Mouse (Mus musculus): ENCODE data around the gene Rom1. TPM values are rescaled to one million over a fixed set of nuclear protein-coding genes. Genes with fewer than 3 reads are reported as not detected.

The Rom1 gene
- polyA plus RNA-seq, 1 experiment from 2014 or later = 2.5 TPM

GRCm38 (mm10) chr19:8940526-8941133 is 11.5 kb upstream of the Rom1 start:
- Histone ChIP-seq H3K9me3 (ENCODE audit: low read length) (no peaks in the 10 kb centered on the region), H3K4me2 (ENCODE audit: low read depth, low read length) (no peak overlapping the region), H3K4me3 (ENCODE audit: low read depth, low read length) (0 out of 2 replicates have a peak overlapping the region, but pooled peaks have one; percentile 90), H3K36me3 (replicated peaks; ENCODE audit: insufficient read depth, low read length) (peaks cover 39% of the 10 kb centered on the region), H3K9ac (replicated peaks) (peak overlapping the region; percentile 98), H3K4me1 (ENCODE audit: insufficient read depth) (peaks cover 36% of the 10 kb centered on the region), H3K27ac (ENCODE audit: low read depth) (no peak overlapping the region), H3K27me3 (ENCODE audit: insufficient read depth, low read length) (no peaks in the 10 kb centered on the region)
- whole genome bisulfite sequencing (ENCODE audit: insufficient replicate concordance) = 83% methylated on average over 15 of the region's 15 CpGs
- no peak for DNase-seq
- no peak for TF ChIP-seq EP300 (IDR thresholded peaks at IDR 0.05; ENCODE audit: low read depth)
- no peak for TF ChIP-seq CTCF (IDR thresholded peaks at IDR 0.05; ENCODE audit: low read depth)
- ATAC-seq = no peak

- no peak overlapping the region for H3K4me3 ChIP-seq (ENCODE audit: low read depth, low read length)
- H3K9me3 ChIP-seq (ENCODE audit: low read length) = no peaks in the 10 kb centered on the region
- no peak overlapping the region for H3K4me2 ChIP-seq (ENCODE audit: low read depth, low read length)
- TF ChIP-seq EP300 (IDR thresholded peaks at IDR 0.05; ENCODE audit: low read depth) = no peak
- TF ChIP-seq CTCF (IDR thresholded peaks at IDR 0.05; ENCODE audit: low read depth) = no peak
- no peak overlapping the region for H3K9ac ChIP-seq (replicated peaks)
- no peak overlapping the region for H3K27ac ChIP-seq (ENCODE audit: low read depth)
- no peak for ATAC-seq
- DNase-seq = no peak
- peaks cover 10% of the 10 kb centered on the region for H3K4me1 ChIP-seq (ENCODE audit: insufficient read depth)
- peaks cover 50% of the 10 kb centered on the region for H3K36me3 ChIP-seq (replicated peaks; ENCODE audit: insufficient read depth, low read length)
- WGBS (ENCODE audit: insufficient replicate concordance) = 65% methylated on average over 2 of the region's 2 CpGs
- no peaks in the 10 kb centered on the region for H3K27me3 ChIP-seq (ENCODE audit: insufficient read depth, low read length)
Observed at GRCm38 (mm10) chr19:8936736-8937135, 7.6 kb upstream of the Rom1 start.

GRCm38 (mm10) chr19:8930771-8931170 is 1.6 kb upstream of the Rom1 start:
- WGBS (ENCODE audit: insufficient replicate concordance) = 74% methylated on average over 7 of the region's 7 CpGs
- Histone ChIP-seq H3K4me1 (ENCODE audit: insufficient read depth) (peaks cover 28% of the 10 kb centered on the region), H3K4me3 (ENCODE audit: low read depth, low read length) (peak overlapping the region; percentile 72), H3K36me3 (replicated peaks; ENCODE audit: insufficient read depth, low read length) (peaks cover 43% of the 10 kb centered on the region), H3K9me3 (ENCODE audit: low read length) (no peaks in the 10 kb centered on the region), H3K27ac (ENCODE audit: low read depth) (no peak overlapping the region), H3K27me3 (ENCODE audit: insufficient read depth, low read length) (no peaks in the 10 kb centered on the region), H3K9ac (replicated peaks) (peak overlapping the region; percentile 84; the same call in 1 of the 2 replicates), H3K4me2 (ENCODE audit: low read depth, low read length) (peak overlapping the region; percentile 93)
- no peak for ATAC-seq
- TF ChIP-seq EP300 (IDR thresholded peaks at IDR 0.05; ENCODE audit: low read depth) (no peak), CTCF (IDR thresholded peaks at IDR 0.05; ENCODE audit: low read depth) (no peak)
- no peak for DNase-seq

- WGBS (ENCODE audit: insufficient replicate concordance) = 2% methylated on average over 11 of the region's 11 CpGs
- H3K4me1 ChIP-seq (ENCODE audit: insufficient read depth) = peaks cover 28% of the 10 kb centered on the region
- H3K4me2 ChIP-seq (ENCODE audit: low read depth, low read length) = peak overlapping the region; percentile 93
- no peaks in the 10 kb centered on the region for H3K9me3 ChIP-seq (ENCODE audit: low read length)
- ATAC-seq (peak; percentile 1; the same call in 1 of the 2 replicates), DNase-seq (no peak)
- peak overlapping the region; percentile 72 for H3K4me3 ChIP-seq (ENCODE audit: low read depth, low read length)
- H3K27me3 ChIP-seq (ENCODE audit: insufficient read depth, low read length) = no peaks in the 10 kb centered on the region
- peak overlapping the region; percentile 91 for H3K27ac ChIP-seq (ENCODE audit: low read depth)
- H3K36me3 ChIP-seq (replicated peaks; ENCODE audit: insufficient read depth, low read length) = peaks cover 44% of the 10 kb centered on the region
- TF ChIP-seq CTCF (IDR thresholded peaks at IDR 0.05; ENCODE audit: low read depth) (no peak), EP300 (IDR thresholded peaks at IDR 0.05; ENCODE audit: low read depth) (no peak)
- peak overlapping the region; percentile 84 for H3K9ac ChIP-seq (replicated peaks)
Observed at GRCm38 (mm10) chr19:8930117-8930516, 961 bp upstream of the Rom1 start.

- Histone ChIP-seq H3K4me2 (ENCODE audit: low read depth, low read length) (peak overlapping the region; percentile 93), H3K9ac (replicated peaks) (peak overlapping the region; percentile 84), H3K36me3 (replicated peaks; ENCODE audit: insufficient read depth, low read length) (peaks cover 39% of the 10 kb centered on the region), H3K9me3 (ENCODE audit: low read length) (no peaks in the 10 kb centered on the region), H3K4me3 (ENCODE audit: low read depth, low read length) (peak overlapping the region; percentile 72), H3K27ac (ENCODE audit: low read depth) (peak overlapping the region; percentile 91), H3K27me3 (ENCODE audit: insufficient read depth, low read length) (no peaks in the 10 kb centered on the region), H3K4me1 (ENCODE audit: insufficient read depth) (peaks cover 28% of the 10 kb centered on the region)
- TF ChIP-seq CTCF (IDR thresholded peaks at IDR 0.05; ENCODE audit: low read depth) (no peak), EP300 (IDR thresholded peaks at IDR 0.05; ENCODE audit: low read depth) (no peak)
- no peak for DNase-seq
- peak; percentile 4; the same call in 1 of the 2 replicates for ATAC-seq
- 27% methylated on average over 16 of the region's 16 CpGs for WGBS (ENCODE audit: insufficient replicate concordance)
Observed at GRCm38 (mm10) chr19:8928689-8929223, 400 bp downstream of the Rom1 start.

- Histone ChIP-seq H3K4me1 (ENCODE audit: insufficient read depth) (peaks cover 28% of the 10 kb centered on the region), H3K4me2 (ENCODE audit: low read depth, low read length) (peak overlapping the region; percentile 93), H3K4me3 (ENCODE audit: low read depth, low read length) (no peak overlapping the region), H3K9ac (replicated peaks) (no peak overlapping the region), H3K27ac (ENCODE audit: low read depth) (peak overlapping the region; percentile 91), H3K36me3 (replicated peaks; ENCODE audit: insufficient read depth, low read length) (peaks cover 37% of the 10 kb centered on the region), H3K9me3 (ENCODE audit: low read length) (no peaks in the 10 kb centered on the region), H3K27me3 (ENCODE audit: insufficient read depth, low read length) (no peaks in the 10 kb centered on the region)
- no peak for DNase-seq
- ATAC-seq = no peak
- TF ChIP-seq EP300 (IDR thresholded peaks at IDR 0.05; ENCODE audit: low read depth) (peak; percentile 89), CTCF (IDR thresholded peaks at IDR 0.05; ENCODE audit: low read depth) (no peak)
- 59% methylated on average over 12 of the region's 12 CpGs for WGBS (ENCODE audit: insufficient replicate concordance)
Observed at GRCm38 (mm10) chr19:8927891-8928525, 1.1 kb downstream of the Rom1 start.
